Mouse (Mus musculus) hematopoietic stem cell, adult 5-6 weeks (primary cell): ENCODE results near the gene Cyp1a2. TPM values are rescaled to one million over a fixed set of nuclear protein-coding genes. Genes with fewer than 3 reads are reported as not detected.
"Not testable (repeated sequence)": the region's sequence is repeated elsewhere in the genome, so short reads cannot be mapped to it uniquely, and the experiment has no call there.

Source experiments
- ATAC-seq, 2 experiments: fragments of 125-278 bp in 1 of 2; replicated peaks in 1 of 2; 2 replicates each; pipeline ENCODE4 v1.8.0; 2016 to 2017; ENCODE audit warnings: inconsistent platforms in 2 of 2, mild to moderate bottlenecking in 2 of 2, moderate number of reproducible peaks in 2 of 2, low read depth in 1 of 2, moderate TSS enrichment in 1 of 2; ENCODE audit not compliant: low FRiP score in 2 of 2, poor library complexity in 2 of 2, severe bottlenecking in 2 of 2, insufficient read depth in 1 of 2, low TSS enrichment in 1 of 2
- total RNA-seq: library from RNA; stranded (forward); fragments of 172-1452, 232-1000 nt; gene quantifications from 2 replicates; pipeline ENCODE4 v1.2.3, GENCODE M21; 2017

Cyp1a2 gene
- not detected in 2 replicates for total RNA-seq

DNA sequence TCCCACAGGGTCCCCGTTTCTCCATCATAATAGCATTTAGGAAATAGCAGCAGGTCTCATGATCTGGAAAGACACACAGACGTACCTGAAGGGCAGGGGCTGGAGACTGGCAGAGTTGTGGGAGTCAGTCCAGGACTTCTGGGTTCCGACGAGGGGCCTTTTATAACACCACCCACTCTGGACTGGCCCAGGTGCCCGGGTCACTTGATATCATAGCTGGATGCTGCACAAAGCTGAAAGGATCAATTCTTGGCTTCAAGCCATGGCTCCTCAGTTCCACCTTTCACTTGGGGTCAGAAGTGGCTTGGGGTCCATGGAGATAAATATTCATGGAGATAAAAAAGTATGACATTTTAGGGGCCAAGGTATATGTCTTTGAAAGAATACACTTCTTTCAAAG is at the start of gene Cyp1a2:
TSS of gene Cyp1a2 (minus strand) at position 184 of the 400 bp plus-strand sequence.
- ATAC-seq = no peak

DNA sequence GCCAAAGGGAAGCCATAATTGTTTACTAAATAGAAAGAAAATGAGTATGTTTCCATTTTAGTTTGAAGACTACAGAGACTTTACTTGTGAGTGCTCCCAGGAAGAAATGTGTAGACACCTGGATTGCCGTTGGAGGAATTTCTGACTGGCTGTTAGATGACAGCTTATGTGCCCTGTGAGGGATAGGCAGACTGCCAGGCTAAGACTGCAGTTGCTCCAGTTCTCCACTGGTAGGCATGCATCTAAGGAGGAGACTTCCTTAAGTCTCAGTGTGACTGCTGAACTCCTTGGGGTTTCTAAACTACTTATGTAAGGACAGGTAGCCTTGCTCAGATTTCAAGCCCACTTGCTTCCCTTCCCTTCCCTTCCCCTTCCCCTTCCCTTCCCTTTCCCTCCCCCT is 44.8 kb upstream of the Cyp1a2 start:
- ATAC-seq = no peak

- ATAC-seq = no peak
Measured at GRCm38 (mm10) chr9:57724701-57725100, 41.2 kb upstream of the Cyp1a2 start.

GRCm38 (mm10) chr9:57723796-57724195 is 40.3 kb upstream of the Cyp1a2 start:
- ATAC-seq = no peak

- peak; percentile 77 to 82 for ATAC-seq
Measured at GRCm38 (mm10) chr9:57723315-57723715, 39.8 kb upstream of the Cyp1a2 start.

DNA sequence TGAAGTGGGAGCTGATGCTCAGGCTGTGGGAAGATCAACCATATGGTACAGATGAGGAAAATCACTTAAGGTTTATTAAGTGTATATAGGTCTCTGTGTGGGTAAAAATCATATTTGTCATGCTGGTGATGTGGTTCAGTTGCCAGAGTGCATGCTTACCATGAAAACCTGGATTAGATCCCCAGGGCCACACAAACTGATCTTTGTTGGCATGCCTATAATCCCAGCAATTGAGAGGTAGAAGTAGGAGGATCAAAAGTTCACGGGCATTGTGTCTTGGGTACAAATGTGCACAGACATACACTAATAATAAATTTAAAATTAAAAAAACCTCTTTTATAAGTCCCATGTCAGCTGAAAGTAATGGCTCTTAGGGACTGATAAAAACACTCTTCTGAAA is 38.9 kb upstream of the Cyp1a2 start:
- no peak for ATAC-seq

- no peak for ATAC-seq
Measured at GRCm38 (mm10) chr9:57720736-57721135, 37.2 kb upstream of the Cyp1a2 start.

DNA sequence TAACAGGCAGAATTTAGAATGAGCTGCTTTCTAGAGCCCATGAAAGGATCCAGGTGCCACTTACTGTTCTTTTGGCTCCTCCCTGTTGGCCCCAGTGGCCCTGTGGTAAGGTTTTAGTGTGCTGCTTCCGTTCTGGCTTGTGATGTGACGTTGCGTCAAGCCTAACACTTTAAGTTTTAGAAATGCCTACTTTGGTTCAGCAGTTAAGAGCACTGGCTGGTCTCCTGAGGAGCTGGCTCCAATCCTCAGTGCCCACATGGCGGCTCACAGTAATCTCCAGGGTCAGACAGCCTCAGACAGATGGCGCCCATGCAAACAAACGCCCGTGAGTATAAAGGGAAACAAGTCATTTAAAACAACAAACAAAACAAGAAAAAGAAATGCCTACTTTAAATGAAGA is 34.9 kb upstream of the Cyp1a2 start:
- ATAC-seq = peak in 1 of 2 experiments; percentile 63; a peak in 1 of 4 replicates

- no peak for ATAC-seq
Measured at GRCm38 (mm10) chr9:57712194-57712593, 28.7 kb upstream of the Cyp1a2 start.

DNA sequence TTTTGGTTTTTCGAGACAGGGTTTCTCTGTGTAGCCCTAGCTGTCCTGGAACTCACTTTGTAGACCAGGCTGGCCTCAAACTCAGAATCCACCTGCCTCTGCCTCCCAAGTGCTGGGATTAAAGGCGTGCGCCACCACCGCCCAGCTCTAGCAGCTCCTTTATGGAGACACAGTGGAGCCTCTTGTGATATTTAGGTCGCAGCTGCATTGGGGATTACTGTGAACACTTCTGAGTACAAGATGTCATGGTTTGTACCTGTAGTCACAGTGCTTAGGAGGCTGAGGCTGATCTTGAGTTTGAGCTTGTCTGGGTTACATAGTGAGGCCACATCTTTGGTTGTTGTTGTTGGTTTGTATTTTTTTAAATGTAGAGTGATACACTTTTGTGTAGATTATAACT is 26.7 kb upstream of the Cyp1a2 start:
- ATAC-seq = not testable (repeated sequence)

DNA sequence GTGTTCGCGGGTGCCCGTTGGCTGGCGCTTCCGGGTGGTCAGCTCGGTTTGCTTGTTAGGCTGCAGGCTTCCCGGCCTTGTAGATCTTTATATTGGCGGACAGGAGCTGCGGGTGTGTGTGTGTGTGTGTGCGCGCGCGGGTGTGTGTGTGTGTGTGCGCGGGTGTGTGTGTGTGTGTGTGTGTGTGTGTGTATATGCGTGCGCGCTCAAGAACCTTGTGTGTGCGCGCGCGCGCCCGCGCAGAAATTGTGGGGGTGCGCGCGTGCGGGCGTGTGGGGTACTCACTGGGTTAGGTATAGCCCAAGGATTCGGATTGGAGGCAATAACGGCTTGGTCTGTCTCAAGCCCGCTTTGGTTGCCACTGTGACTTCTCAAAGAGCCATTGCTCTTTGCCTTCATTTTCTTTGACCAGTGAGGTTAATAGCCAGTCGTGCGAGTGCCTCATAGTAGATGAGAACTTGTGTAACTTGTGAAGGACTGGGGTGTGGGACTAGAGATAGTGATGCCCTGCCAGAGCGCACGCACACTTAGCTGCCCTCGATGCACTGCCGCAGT is 25.3 kb upstream of the Cyp1a2 start:
- peak in 1 of 2 experiments; percentile 13; a peak in 1 of 4 replicates for ATAC-seq

- peak; percentile 93 to 95 for ATAC-seq
Measured at GRCm38 (mm10) chr9:57708068-57708719, 24.7 kb upstream of the Cyp1a2 start, which contains the start of gene Edc3. TSS of gene Edc3 (plus strand) at chr9:57708540.

- ATAC-seq = no peak
Measured at GRCm38 (mm10) chr9:57706496-57706895, 23.0 kb upstream of the Cyp1a2 start.

- no peak for ATAC-seq
Measured at GRCm38 (mm10) chr9:57698466-57699150, 15.1 kb upstream of the Cyp1a2 start.

- no peak for ATAC-seq
Measured at GRCm38 (mm10) chr9:57697380-57697779, 13.9 kb upstream of the Cyp1a2 start.

GRCm38 (mm10) chr9:57696380-57697285 is 13.1 kb upstream of the Cyp1a2 start:
- ATAC-seq = peak; percentile 49 to 54; a peak in 3 of 4 replicates

GRCm38 (mm10) chr9:57694108-57694507 is 10.6 kb upstream of the Cyp1a2 start:
- ATAC-seq = no peak
